Mouse (Mus musculus) liver, embryonic 16.5 days (tissue): Measurements from ENCODE around the gene Cpm. TPM values are rescaled to one million over a fixed set of nuclear protein-coding genes. Genes with fewer than 3 reads are reported as not detected.

Source experiments
- ATAC-seq: fragments of 200-750 bp; cut with Nextera tagmentation; 2 replicates; pipeline ENCODE4 v1.8.0; 2017; ENCODE audit warnings: low read depth, mild to moderate bottlenecking, moderate number of reproducible peaks, moderate library complexity
- H3K27ac ChIP-seq: fragments of 300-500 bp; sonication (generic); 2 replicates; pipeline ENCODE4 v1.5.1; 2014; ENCODE audit warnings: mild to moderate bottlenecking, low read length
- H3K27me3 ChIP-seq: fragments of 300-500 bp; sonication (generic); 2 replicates; pipeline ENCODE4 v1.6.1; 2014; ENCODE audit warnings: low read depth, low read length, mixed read lengths; ENCODE audit not compliant: control insufficient read depth, insufficient read depth
- H3K36me3 ChIP-seq: fragments of 300-500 bp; sonication (generic); 2 replicates; pipeline ENCODE4 v1.6.1; 2014; ENCODE audit warnings: mild to moderate bottlenecking; ENCODE audit not compliant: control insufficient read depth, insufficient read depth
- H3K4me1 ChIP-seq: fragments of 300-500 bp; sonication (generic); 2 replicates; pipeline ENCODE4 v1.6.1; 2014; ENCODE audit warnings: low read depth, low read length, mixed read lengths; ENCODE audit not compliant: control insufficient read depth
- H3K4me2 ChIP-seq: fragments of 300-500 bp; sonication (generic); 2 replicates; pipeline ENCODE4 v1.6.1; 2014; ENCODE audit warnings: low read depth, low read length, mixed read lengths
- H3K4me3 ChIP-seq: fragments of 300-500 bp; sonication (generic); 2 replicates; pipeline ENCODE4 v1.5.1; 2014; ENCODE audit warnings: low read depth, mild to moderate bottlenecking, low read length
- H3K9ac ChIP-seq: fragments of 300-500 bp; sonication (generic); 2 replicates; pipeline ENCODE4 v1.6.1; 2014; ENCODE audit warnings: low read depth, low read length
- H3K9me3 ChIP-seq: fragments of 300-500 bp; sonication (generic); replicated peaks from 2 replicates; pipeline ENCODE4 v1.6.1; 2016; ENCODE audit warnings: low read length; ENCODE audit not compliant: control insufficient read depth
- WGBS: fragments of 180-500 bp; shearing (Covaris S2); extraction: QIAGEN DNeasy Blood & Tissue Kit; methylation state at CpG from one replicate; pipeline ENCODE4 v1.1.7; 2014; ENCODE audit not compliant: insufficient replicate concordance; 5-methylcytosine and 5-hydroxymethylcytosine counted together
- polyA plus RNA-seq: library from polyadenylated mRNA; unstranded; fragments of >200 nt; fragmentation: Nextera tagmentation; extraction: Ambion mirVana; gene quantifications from 2 replicates; pipeline ENCODE4 v1.2.1, GENCODE M21; 2015

Cpm gene
- polyA plus RNA-seq, 1 experiment from 2014 or later, result 61.6 TPM

DNA sequence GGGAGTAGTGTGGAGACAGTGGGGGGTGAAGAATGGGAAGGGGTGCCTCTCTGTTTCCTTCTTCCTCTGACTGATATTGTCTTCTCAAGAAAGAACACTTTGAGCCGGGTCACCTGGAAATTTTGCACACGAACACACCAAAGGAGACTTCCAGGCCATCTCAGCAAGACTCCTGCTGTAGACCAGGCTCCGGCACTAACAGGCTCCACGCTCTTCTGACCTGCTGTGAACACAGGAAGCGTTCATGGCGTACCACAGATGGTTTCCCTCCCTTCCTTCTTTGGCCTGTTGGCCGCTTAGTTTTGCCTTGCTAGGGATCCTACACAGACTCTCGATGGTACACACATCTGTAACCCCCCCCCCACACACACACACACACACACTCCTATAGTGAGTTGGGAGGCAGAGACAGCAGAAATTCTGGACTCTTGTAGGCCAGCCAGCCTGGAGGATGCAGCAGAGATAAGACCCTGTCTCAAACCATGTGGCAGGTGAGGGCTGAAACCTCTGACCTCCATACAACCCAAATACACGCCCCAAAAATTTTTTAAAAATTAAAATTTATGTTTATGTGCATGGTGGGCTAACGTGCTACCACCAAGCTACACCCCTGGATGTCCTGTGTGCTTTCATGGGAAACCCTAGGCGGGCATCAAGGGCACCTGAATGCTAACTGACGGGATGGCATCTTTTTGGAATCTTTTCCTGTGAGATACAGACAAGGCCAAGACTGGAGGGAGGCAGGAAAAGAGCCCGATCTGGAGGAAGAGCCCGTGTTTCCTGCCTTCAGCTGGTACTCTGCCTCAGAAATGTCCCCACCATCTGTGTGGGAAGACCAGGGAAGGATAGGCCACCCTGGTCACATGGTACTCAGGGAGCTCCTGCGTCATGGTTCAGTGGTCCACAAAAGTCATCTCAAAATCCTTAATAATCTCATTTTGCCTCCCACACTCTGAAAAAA is 23.7 kb upstream of the Cpm start:
- no peak overlapping the region for H3K9ac ChIP-seq
- H3K27me3 ChIP-seq, result no peaks in the 10 kb centered on the region
- ATAC-seq, result no peak
- no peak overlapping the region for H3K27ac ChIP-seq
- no peaks in the 10 kb centered on the region for H3K9me3 ChIP-seq
- no peaks in the 10 kb centered on the region for H3K4me1 ChIP-seq
- H3K4me2 ChIP-seq, result no peak overlapping the region
- 61% methylated on average over 15 of the region's 15 CpGs for WGBS
- no peaks in the 10 kb centered on the region for H3K36me3 ChIP-seq
- no peak overlapping the region for H3K4me3 ChIP-seq

DNA sequence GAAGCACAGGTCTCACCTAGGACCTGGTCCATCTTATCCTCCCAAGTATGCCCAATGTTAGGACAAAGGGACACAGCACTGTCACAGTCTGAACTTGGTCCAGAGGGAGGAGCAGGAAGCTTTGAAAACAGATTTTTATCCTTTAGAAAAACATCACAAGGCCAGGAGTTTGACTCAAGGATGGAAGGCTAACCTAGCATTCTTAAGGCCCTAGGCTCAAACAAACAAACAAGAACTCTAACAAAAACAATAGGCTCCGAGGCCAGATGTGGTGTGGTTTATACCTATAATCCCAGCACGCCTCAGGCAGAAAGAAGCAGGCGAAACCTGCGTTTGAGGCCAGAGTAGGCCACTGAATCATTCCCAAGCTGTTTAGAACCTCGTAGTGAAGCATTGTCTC is 22.9 kb upstream of the Cpm start:
- Histone ChIP-seq H3K4me3 (no peak overlapping the region), H3K36me3 (no peaks in the 10 kb centered on the region), H3K4me1 (no peaks in the 10 kb centered on the region), H3K27ac (no peak overlapping the region), H3K9me3 (no peaks in the 10 kb centered on the region), H3K27me3 (no peaks in the 10 kb centered on the region), H3K4me2 (no peak overlapping the region), H3K9ac (no peak overlapping the region)
- WGBS, result 69% methylated on average over 5 of the region's 5 CpGs
- no peak for ATAC-seq

DNA sequence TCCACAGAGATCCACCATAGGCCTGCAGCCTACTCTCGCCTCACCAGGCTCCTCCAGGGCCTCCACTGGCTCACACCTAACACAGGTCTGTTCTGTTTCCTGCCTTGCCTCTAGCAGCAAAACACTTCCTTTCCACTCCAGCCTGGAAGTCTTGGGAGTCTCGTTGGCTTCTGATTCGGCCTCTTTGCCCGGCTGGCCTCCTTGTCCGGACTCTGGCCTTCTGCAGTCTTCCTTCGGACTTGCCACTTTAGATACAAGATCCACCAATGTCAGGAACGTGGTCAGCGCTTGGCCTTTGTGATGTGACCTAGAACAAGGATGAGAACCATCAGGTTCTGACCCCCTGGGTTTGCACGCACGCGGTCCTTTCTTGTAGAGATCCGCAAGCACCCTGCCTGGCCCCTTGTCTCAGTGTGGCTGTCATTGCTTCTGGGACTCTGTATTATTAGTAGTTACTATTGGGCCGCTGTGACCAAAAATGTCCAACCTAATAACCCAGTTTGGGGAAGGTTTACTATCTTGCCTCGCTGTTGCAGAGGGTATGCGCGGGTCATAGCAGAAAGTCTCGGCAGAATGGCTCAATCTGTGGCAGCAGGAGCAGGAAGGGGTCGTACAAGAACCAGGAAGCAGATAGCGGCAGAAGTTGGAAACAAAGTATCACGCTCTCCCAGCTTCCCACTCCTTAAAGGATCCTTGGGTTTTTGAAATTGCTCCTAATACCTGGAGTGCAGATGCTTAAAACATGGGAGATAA is 22.1 kb upstream of the Cpm start:
- Histone ChIP-seq H3K4me2 (no peak overlapping the region), H3K36me3 (no peaks in the 10 kb centered on the region), H3K9ac (no peak overlapping the region), H3K27me3 (no peaks in the 10 kb centered on the region), H3K4me3 (no peak overlapping the region), H3K4me1 (no peaks in the 10 kb centered on the region), H3K27ac (no peak overlapping the region), H3K9me3 (no peaks in the 10 kb centered on the region)
- WGBS, result 70% methylated on average over 20 of the region's 20 CpGs
- ATAC-seq, result no peak

DNA sequence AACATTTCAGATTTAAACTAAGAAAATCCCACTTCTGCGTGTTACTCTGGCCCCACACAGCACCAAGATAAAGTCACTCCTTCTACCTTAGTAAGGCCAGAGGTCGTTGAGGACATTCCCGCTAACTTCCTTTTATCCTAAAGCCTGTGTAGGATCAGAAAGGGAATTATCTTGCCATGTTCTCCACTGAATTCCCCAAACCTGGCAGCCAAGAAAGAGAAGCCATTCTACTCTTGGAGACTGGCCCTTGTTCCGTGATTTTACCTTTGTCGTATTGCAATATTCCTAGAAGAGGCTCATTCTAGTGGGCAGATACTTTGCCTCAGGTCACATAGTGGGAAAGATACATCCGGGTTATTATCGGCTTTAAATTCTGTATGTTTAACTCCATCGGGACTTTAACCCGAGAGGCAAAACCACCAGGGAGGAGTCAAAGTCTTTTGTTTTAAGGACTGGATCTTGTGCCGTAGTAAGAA is 21.5 kb upstream of the Cpm start:
- Histone ChIP-seq H3K4me3 (no peak overlapping the region), H3K27ac (no peak overlapping the region), H3K9ac (no peak overlapping the region), H3K36me3 (no peaks in the 10 kb centered on the region), H3K9me3 (no peaks in the 10 kb centered on the region), H3K27me3 (no peaks in the 10 kb centered on the region), H3K4me1 (no peaks in the 10 kb centered on the region), H3K4me2 (no peak overlapping the region)
- 76% methylated on average over 10 of the region's 10 CpGs for WGBS
- ATAC-seq, result no peak

DNA sequence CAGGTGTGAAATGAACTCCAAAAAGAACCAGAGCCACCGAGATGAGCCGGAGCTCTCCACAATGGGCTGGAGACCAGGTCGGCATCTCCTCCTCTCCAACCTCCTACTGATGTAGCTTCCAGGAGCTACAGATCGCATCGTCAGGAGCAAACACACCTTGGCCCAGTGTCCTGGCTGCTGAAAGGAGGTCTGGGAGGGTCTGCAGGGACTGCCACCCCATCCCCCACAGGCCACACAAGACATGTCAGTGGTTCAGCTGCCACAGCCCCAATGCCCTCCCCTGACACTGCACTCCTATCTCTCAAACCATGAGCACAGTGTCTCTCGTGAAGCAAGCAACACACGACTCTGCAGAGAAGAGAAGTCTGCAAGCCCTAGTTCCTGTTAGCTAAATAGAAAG is 20.8 kb upstream of the Cpm start:
- H3K36me3 ChIP-seq, result no peaks in the 10 kb centered on the region
- no peaks in the 10 kb centered on the region for H3K9me3 ChIP-seq
- no peak overlapping the region for H3K4me2 ChIP-seq
- no peak overlapping the region for H3K4me3 ChIP-seq
- 61% methylated on average over 7 of the region's 7 CpGs for WGBS
- H3K27ac ChIP-seq, result no peak overlapping the region
- ATAC-seq, result no peak
- no peaks in the 10 kb centered on the region for H3K4me1 ChIP-seq
- H3K9ac ChIP-seq, result no peak overlapping the region
- H3K27me3 ChIP-seq, result no peaks in the 10 kb centered on the region

DNA sequence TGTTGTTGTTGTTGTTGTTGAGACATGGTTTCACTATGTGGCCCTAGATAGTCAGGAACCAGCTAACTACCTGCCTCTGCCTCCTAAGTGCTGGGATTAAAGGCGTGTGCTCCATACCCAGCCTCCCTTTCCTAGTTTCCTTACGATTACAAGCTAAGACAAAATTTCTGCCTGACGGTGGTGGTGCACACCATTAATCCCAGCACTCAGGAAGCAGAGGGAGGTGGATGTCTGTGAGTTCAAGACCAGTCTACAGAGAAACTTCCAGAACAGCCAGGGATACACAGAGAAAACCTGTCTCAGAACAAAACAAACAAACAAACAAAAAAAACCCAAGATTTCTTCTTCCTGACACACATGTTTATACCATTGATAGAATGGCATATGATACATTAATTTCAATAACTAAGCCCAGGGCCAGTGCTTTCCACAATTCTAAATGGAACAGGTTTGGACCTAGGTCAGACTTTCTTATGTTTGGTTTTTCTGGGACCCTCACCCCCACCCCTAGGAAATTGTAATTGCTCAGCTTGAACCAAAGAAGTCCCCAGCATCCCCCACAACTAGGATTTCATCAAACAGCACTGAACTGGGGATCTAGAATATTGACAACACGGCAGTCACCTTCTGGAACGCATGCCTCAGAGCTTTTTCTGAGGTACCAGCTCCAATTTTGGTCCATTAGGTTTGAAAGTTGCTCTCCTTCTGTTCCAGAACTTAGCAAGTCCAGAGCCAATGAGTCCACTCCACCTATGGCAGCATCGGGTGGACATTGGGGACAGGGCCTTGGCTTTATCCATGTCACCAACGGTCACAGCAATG is 20.1 kb upstream of the Cpm start:
- H3K4me1 ChIP-seq, result no peaks in the 10 kb centered on the region
- no peaks in the 10 kb centered on the region for H3K36me3 ChIP-seq
- no peaks in the 10 kb centered on the region for H3K9me3 ChIP-seq
- H3K27me3 ChIP-seq, result no peaks in the 10 kb centered on the region
- ATAC-seq, result no peak
- no peak overlapping the region for H3K4me2 ChIP-seq
- H3K9ac ChIP-seq, result no peak overlapping the region
- no peak overlapping the region for H3K4me3 ChIP-seq
- H3K27ac ChIP-seq, result no peak overlapping the region
- WGBS, result 67% methylated on average over 7 of the region's 7 CpGs

DNA sequence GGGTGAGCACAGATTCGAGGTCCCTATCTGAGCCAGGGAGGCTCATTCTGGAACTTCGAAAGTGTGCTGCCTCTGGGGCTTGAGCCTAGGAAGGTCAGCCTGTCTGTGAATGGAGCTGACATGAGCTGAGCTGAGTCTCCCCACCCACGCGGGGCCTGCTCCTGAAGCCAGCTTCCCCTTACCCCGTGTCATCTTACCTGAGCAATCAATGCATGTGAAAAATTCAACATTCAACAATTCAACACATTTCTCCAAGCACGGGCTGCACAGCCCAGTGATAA is 19.6 kb upstream of the Cpm start:
- Histone ChIP-seq H3K27ac (no peak overlapping the region), H3K4me2 (no peak overlapping the region)
- WGBS, result 61% methylated on average over 6 of the region's 6 CpGs

DNA sequence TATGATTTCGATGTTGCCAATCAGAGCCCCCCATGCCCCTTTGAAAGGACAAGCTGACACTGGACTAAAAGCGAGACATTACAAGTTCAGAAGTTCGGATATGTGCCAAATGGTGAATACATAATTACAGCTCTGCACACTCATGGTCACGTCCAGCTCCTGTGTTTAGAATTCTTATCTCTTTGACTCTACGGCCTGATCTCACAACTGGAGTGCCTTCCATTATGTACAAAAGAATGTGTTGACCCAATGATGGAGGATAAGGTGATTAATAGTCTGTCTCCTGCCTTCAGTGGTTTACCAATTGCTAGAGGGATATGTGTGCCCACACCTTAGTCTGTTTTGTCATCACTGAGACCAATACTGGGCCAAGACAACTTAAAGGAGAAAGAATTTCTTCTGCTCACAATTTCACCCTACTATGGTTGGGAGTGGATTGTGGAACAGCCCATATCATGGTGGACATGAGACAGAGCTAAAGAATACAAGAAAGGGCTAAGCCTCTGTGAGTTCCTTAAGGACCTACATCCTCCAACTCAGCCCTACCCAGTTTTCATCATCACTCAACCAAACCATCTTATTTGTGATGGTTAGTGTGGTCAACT is 19.0 kb upstream of the Cpm start:
- Histone ChIP-seq H3K27me3 (no peaks in the 10 kb centered on the region), H3K9me3 (no peaks in the 10 kb centered on the region), H3K27ac (no peak overlapping the region), H3K9ac (no peak overlapping the region), H3K4me1 (no peaks in the 10 kb centered on the region), H3K4me3 (no peak overlapping the region), H3K36me3 (no peaks in the 10 kb centered on the region), H3K4me2 (no peak overlapping the region)
- 63% methylated on average over 5 of the region's 5 CpGs for WGBS
- no peak for ATAC-seq

More for the DNA sequence above, 19.6 kb upstream of the Cpm start:
- Histone ChIP-seq H3K4me1 (no peaks in the 10 kb centered on the region), H3K9ac (no peak overlapping the region), H3K36me3 (no peaks in the 10 kb centered on the region), H3K4me3 (no peak overlapping the region), H3K9me3 (no peaks in the 10 kb centered on the region), H3K27me3 (no peaks in the 10 kb centered on the region)
- no peak for ATAC-seq
